Mouse (Mus musculus) common myeloid progenitor, adult 5-6 weeks (primary cell): ENCODE results near the gene Tesc. TPM values are rescaled to one million over a fixed set of nuclear protein-coding genes. Genes with fewer than 3 reads are reported as not detected.

Source experiments
- ATAC-seq: replicated peaks from 2 replicates; pipeline ENCODE4 v1.8.0; 2016; ENCODE audit warnings: low read depth, mild to moderate bottlenecking, moderate TSS enrichment, inconsistent platforms; ENCODE audit not compliant: poor library complexity, severe bottlenecking
- total RNA-seq: library from RNA; stranded (forward); fragments of 200-1000, 187-1606 nt; gene quantifications from 2 replicates; pipeline ENCODE4 v1.2.3, GENCODE M21; 2017

Gene Tesc
- total RNA-seq, 1 experiment from 2014 or later, result not detected

- ATAC-seq, result no peak
These were observed 67.9 kb downstream of the Tesc start for GRCm38 (mm10) chr5:118095433-118095832.

DNA sequence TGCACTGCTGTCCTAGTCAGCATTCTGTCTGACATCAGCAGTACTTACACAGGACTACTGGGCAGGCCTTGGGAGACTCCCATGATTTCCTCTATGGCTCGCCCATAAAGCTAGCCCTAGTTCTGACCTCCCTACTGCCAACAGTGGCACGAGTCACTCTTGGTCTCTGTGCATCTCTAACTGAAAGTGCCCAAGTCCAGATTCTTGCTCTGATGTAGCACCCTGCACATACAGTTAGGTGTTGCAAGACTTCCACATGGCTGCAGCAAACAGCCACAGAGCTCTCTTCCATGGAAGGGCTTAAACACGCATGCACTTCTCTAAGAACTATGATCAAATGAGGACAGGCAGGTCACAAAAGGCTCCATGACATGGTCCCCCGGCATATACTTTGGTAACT, 68.3 kb downstream of the Tesc start:
- no peak for ATAC-seq

GRCm38 (mm10) chr5:118096317-118096716, 68.8 kb downstream of the Tesc start:
- ATAC-seq, result no peak

- ATAC-seq, result no peak
These were observed 71.7 kb downstream of the Tesc start for GRCm38 (mm10) chr5:118099069-118099869.

- ATAC-seq, result no peak
These were observed 72.4 kb downstream of the Tesc start for GRCm38 (mm10) chr5:118099870-118100478.

DNA sequence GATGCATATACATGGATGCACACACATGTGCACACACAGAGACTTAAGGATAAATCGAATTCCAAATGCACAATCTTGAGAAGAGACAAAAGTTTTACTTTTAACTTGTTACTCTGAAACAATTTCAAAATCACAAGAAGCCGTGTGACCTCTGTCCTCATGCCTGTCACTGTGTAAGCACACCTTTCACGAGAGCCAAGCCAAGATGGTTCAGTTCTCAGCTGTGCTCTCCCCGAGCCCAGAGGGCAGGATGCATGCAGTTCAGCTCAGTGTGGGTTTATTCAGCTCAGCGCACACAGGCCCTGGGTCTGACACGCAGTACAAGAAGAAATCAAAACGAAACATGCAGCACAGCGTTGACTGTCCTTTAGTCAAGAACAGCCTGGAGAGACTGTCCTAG, 78.0 kb downstream of the Tesc start:
- no peak for ATAC-seq

- ATAC-seq, result no peak
These were observed 79.1 kb downstream of the Tesc start for GRCm38 (mm10) chr5:118106667-118107066.

GRCm38 (mm10) chr5:118108124-118108793, 80.7 kb downstream of the Tesc start:
- ATAC-seq, result no peak

DNA sequence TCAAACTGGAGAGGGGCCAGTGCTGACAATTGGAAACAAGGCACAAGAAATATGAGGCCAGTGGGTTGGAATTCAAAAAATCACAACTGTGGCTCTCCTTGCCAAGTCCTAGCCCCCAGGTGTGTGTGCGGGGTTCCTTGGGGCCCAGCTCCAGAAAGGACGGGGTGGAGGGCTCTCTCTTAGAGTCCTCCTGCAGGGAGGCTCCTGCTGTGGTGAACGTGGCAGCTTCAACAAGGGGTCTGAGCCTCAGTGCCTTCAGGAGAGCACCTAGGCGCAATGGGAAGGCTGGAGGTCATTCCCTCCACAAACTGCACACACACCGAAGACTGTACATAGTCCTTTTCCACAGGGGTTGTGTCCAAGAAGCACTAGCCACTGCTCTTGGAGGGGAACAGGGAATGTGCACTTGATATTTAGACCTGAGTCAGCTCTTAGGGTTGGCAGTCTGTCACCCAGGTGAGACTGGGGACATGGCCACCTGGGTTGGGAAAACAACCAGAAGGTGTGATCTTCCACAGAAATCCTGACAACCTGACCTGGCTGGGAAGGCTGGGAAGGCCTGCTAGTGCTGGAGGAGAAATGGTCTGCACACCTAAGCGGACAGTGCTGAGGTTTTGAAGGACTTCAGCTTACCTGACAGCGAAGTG, 81.4 kb downstream of the Tesc start:
- no peak for ATAC-seq

Other genes with a start within 250 kb of the Tesc start
- gene Nos1, start 246.7 kb upstream of the Tesc start, total RNA-seq, result not detected in 2 replicates
- 16.1 and 32.3 TPM in 2 replicates for gene Fbxo21, start 51.0 kb upstream of the Tesc start, total RNA-seq
- 20.0 and 23.7 TPM in 2 replicates for gene Fbxw8, start 127.7 kb downstream of the Tesc start, total RNA-seq
- gene Hrk, start 136.9 kb downstream of the Tesc start, total RNA-seq, result not detected in 2 replicates
- gene Rnft2, start 217.4 kb downstream of the Tesc start, total RNA-seq, result 0.05 TPM in 1 of 2 replicates, not detected in the other
- gene 2410131K14Rik, start 217.5 kb downstream of the Tesc start, total RNA-seq, result 1.8 and 1.9 TPM in 2 replicates